Mouse (Mus musculus) kidney, adult 2 months (tissue): ENCODE measurements around the gene Pheta1. TPM values are rescaled to one million over a fixed set of nuclear protein-coding genes. Genes with fewer than 3 reads are reported as not detected.
A peak's percentile ranks its signal among the peaks of the same experiment; 100 is the strongest.

ENCODE experiments used
- DNase-seq: peaks from one replicate; pipeline ENCODE4 v3.0.0; 2021
- H3K27ac ChIP-seq: fragments of 200-500 bp; 2 replicates; pipeline ENCODE4 v1.5.1; 2012; ENCODE audit warnings: low read depth, low read length, control low read depth, inconsistent platforms; ENCODE audit not compliant: insufficient read depth
- H3K27me3 ChIP-seq: fragments of 200-500 bp; replicated peaks from 2 replicates; pipeline ENCODE4 v1.6.1; 2012; ENCODE audit warnings: mild to moderate bottlenecking, moderate library complexity, low read length, inconsistent platforms; ENCODE audit not compliant: control insufficient read depth, insufficient read depth
- H3K36me3 ChIP-seq: fragments of 200-500 bp; 2 replicates; pipeline ENCODE4 v1.6.1; 2012; ENCODE audit warnings: mild to moderate bottlenecking, moderate library complexity, low read length, inconsistent platforms; ENCODE audit not compliant: control insufficient read depth, insufficient read depth
- H3K4me1 ChIP-seq: fragments of 200-500 bp; 2 replicates; pipeline ENCODE4 v1.6.1; 2011; ENCODE audit warnings: low read length; ENCODE audit not compliant: control insufficient read depth, insufficient read depth
- H3K4me3 ChIP-seq: fragments of 200-500 bp; 2 replicates; pipeline ENCODE4 v1.5.1; 2011; ENCODE audit warnings: mild to moderate bottlenecking, low read depth, low read length, control low read depth; ENCODE audit not compliant: insufficient read depth
- CTCF ChIP-seq: fragments of 200-500 bp; conservative IDR thresholded peaks from 2 replicates; pipeline ENCODE4 v1.5.1; 2011; ENCODE audit warnings: low read depth, mild to moderate bottlenecking, control low read depth, low read length, moderate library complexity, mixed read lengths; ENCODE audit not compliant: insufficient read depth, insufficient read length
- POLR2A ChIP-seq: fragments of 200-500 bp; IDR thresholded peaks from one replicate; pipeline ENCODE4 v1.6.1; 2011; ENCODE audit warnings: low read depth, low read length, control low read depth
- WGBS: fragments of 180-500 bp; shearing (Covaris S2); methylation state at CpG from one replicate; pipeline ENCODE4 v1.1.7; 2018; 5-methylcytosine and 5-hydroxymethylcytosine counted together
- polyA plus RNA-seq: library from polyadenylated mRNA; depleted of rRNA; stranded (reverse); fragments of >200 nt; gene quantifications from 2 replicates; pipeline ENCODE4 v1.2.3, GENCODE M21; 2012; rRNA removed

The Pheta1 gene
- polyA plus RNA-seq = 19.1 and 23.4 TPM in 2 replicates

DNA sequence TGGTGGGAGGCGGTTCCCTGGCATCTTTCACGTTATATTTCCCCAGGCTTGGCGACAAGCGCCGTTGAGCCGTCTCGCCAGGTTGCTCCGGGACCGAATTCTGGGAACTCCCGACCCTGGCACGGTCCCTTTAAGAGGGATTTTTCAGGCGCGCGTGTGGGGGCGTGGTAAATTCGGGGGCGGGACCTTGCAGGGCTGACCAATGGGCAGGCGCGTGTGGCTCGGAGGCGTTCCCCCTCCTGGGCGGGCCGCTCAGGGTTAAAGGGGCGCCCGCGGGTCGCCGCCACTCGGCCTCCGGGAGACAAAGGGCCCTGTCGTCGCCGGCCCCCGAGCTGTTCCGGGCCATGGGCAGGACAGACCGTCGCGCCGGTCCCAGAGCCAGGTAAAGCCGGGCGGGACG lies at the start of gene Pheta1:
TSS of gene Pheta1 (plus strand) at position 242 of the 400 bp plus-strand sequence.
- DNase-seq = peak; percentile 96
- Histone ChIP-seq H3K27ac (peak within 1 kb of the TSS; percentile 79), H3K36me3 (no peaks in the 10 kb centered on the region; the same call in 1 of the 2 replicates), H3K4me1 (peaks cover 10% of the 10 kb centered on the region; the same call in 1 of the 2 replicates), H3K27me3 (no peaks in the 10 kb centered on the region), H3K4me3 (peak within 1 kb of the TSS; percentile 91)
- TF ChIP-seq CTCF (no peak), POLR2A (no peak)
- under 1% methylated on average over 42 of the region's 42 CpGs for WGBS

GRCm38 (mm10) chr5:121807186-121807585 lies 41.6 kb upstream of the Pheta1 start:
- Histone ChIP-seq H3K36me3 (peaks cover 5% of the 10 kb centered on the region; the same call in 1 of the 2 replicates), H3K27ac (no peak overlapping the region), H3K4me3 (no peak overlapping the region), H3K27me3 (no peaks in the 10 kb centered on the region), H3K4me1 (peaks cover 7% of the 10 kb centered on the region)
- WGBS = 71% methylated on average over 3 of the region's 3 CpGs
- no peak for DNase-seq
- TF ChIP-seq CTCF = no peak
- no peak for TF ChIP-seq POLR2A

DNA sequence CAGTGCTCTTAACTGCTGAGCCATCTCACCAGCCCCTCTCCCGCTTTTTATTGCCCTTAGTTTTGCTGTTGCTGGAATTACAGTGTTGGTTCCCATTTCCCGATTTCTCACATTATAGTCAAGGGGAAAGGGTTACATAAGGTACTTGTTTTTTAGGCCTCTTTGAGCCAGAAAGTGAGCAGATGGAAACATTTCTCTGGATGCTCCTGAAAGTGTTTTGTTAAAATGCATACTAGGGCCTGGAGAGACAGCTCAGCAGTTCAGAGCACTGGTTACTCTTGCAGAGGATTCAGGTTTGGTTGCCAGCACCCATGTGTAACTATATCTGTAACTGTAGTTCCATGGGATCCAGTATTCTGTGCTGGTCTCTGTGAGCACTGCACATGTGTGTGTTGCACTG lies 40.6 kb upstream of the Pheta1 start:
- DNase-seq = no peak
- no peak overlapping the region for H3K27ac ChIP-seq
- peaks cover 3% of the 10 kb centered on the region; the same call in 1 of the 2 replicates for H3K36me3 ChIP-seq
- TF ChIP-seq CTCF (no peak), POLR2A (no peak)
- H3K27me3 ChIP-seq = no peaks in the 10 kb centered on the region
- no peak overlapping the region for H3K4me3 ChIP-seq
- peaks cover 7% of the 10 kb centered on the region for H3K4me1 ChIP-seq
- WGBS = 82% methylated on average over 2 of the region's 2 CpGs

GRCm38 (mm10) chr5:121809667-121810224 lies 39.0 kb upstream of the Pheta1 start:
- Histone ChIP-seq H3K27me3 (no peaks in the 10 kb centered on the region), H3K36me3 (no peaks in the 10 kb centered on the region), H3K4me3 (no peak overlapping the region), H3K27ac (no peak overlapping the region), H3K4me1 (peaks cover 7% of the 10 kb centered on the region)
- no peak for TF ChIP-seq POLR2A
- TF ChIP-seq CTCF = no peak
- peak; percentile 59 for DNase-seq
- WGBS = 37% methylated on average over 5 of the region's 5 CpGs

- Histone ChIP-seq H3K36me3 (no peaks in the 10 kb centered on the region), H3K27me3 (no peaks in the 10 kb centered on the region), H3K4me3 (no peak overlapping the region), H3K4me1 (peaks cover 7% of the 10 kb centered on the region), H3K27ac (no peak overlapping the region)
- WGBS = 85% methylated on average over 17 of the region's 17 CpGs
- TF ChIP-seq CTCF (no peak), POLR2A (no peak)
- no peak for DNase-seq
These were observed 38.2 kb upstream of the Pheta1 start for GRCm38 (mm10) chr5:121810331-121811151.

GRCm38 (mm10) chr5:121811485-121811931 lies 37.3 kb upstream of the Pheta1 start:
- Histone ChIP-seq H3K27me3 (no peaks in the 10 kb centered on the region), H3K36me3 (no peaks in the 10 kb centered on the region), H3K27ac (no peak overlapping the region), H3K4me3 (no peak overlapping the region), H3K4me1 (peaks cover 7% of the 10 kb centered on the region)
- TF ChIP-seq CTCF (no peak), POLR2A (no peak)
- 68% methylated on average over 5 of the region's 5 CpGs for WGBS
- peak; percentile 47 for DNase-seq
